Mouse (Mus musculus) forebrain, embryonic 14.5 days (tissue): ENCODE results near the gene Gm44973. TPM values are rescaled to one million over a fixed set of nuclear protein-coding genes. Genes with fewer than 3 reads are reported as not detected.

Experiments
- ATAC-seq: fragments of 200-750 bp; cut with Nextera tagmentation; 2 replicates; pipeline ENCODE4 v1.8.0; 2017; ENCODE audit warnings: mild to moderate bottlenecking, moderate library complexity
- DNase-seq: peaks from one replicate; pipeline ENCODE4 v3.0.0-alpha.2; 2015; ENCODE audit warnings: low spot score
- H3K27ac ChIP-seq: fragments of 300-500 bp; sonication (generic); 2 replicates; pipeline ENCODE4 v1.5.1; 2014; ENCODE audit warnings: low read depth, mild to moderate bottlenecking, control low read depth, low read length, moderate library complexity
- H3K27me3 ChIP-seq: fragments of 300-500 bp; sonication (generic); replicated peaks from 2 replicates; pipeline ENCODE4 v1.6.1; 2014; ENCODE audit warnings: low read length, control low read depth, mixed read lengths; ENCODE audit not compliant: control insufficient read depth, insufficient read depth
- H3K36me3 ChIP-seq: fragments of 300-500 bp; sonication (generic); 2 replicates; pipeline ENCODE4 v1.6.1; 2014; ENCODE audit warnings: low read length, control low read depth; ENCODE audit not compliant: control insufficient read depth, insufficient read depth
- H3K4me1 ChIP-seq: fragments of 300-500 bp; sonication (generic); 2 replicates; pipeline ENCODE4 v1.6.1; 2014; ENCODE audit warnings: antibody characterized with exemption, low read length, control low read depth; ENCODE audit not compliant: control insufficient read depth, insufficient read depth
- H3K4me2 ChIP-seq: fragments of 300-500 bp; sonication (generic); 2 replicates; pipeline ENCODE4 v1.6.1; 2014; ENCODE audit warnings: mild to moderate bottlenecking, control low read depth, low read length
- H3K4me3 ChIP-seq: fragments of 300-500 bp; sonication (generic); 2 replicates; pipeline ENCODE4 v1.5.1; 2014; ENCODE audit warnings: low read depth, low read length, control low read depth
- H3K9ac ChIP-seq: fragments of 300-500 bp; sonication (generic); 2 replicates; pipeline ENCODE4 v1.6.1; 2014; ENCODE audit warnings: mild to moderate bottlenecking, low read length, control low read depth, moderate library complexity
- H3K9me3 ChIP-seq: fragments of 300-500 bp; sonication (generic); replicated peaks from 2 replicates; pipeline ENCODE4 v1.6.1; 2016; ENCODE audit warnings: low read length, control low read depth, mixed read lengths; ENCODE audit not compliant: control insufficient read depth
- WGBS: fragments of 180-500 bp; shearing (Covaris S2); extraction: QIAGEN DNeasy Blood & Tissue Kit; methylation state at CpG from one replicate; pipeline ENCODE4 v1.1.7; 2014; 5-methylcytosine and 5-hydroxymethylcytosine counted together
- polyA plus RNA-seq: library from polyadenylated mRNA; unstranded; fragments of >200 nt; fragmentation: Nextera tagmentation; extraction: Ambion mirVana; gene quantifications from 2 replicates; pipeline ENCODE4 v1.2.1, GENCODE M21; 2014

Gm44973 gene
- polyA plus RNA-seq, 1 experiment from 2014 or later, result 1.9 TPM

GRCm38 (mm10) chr7:5037467-5037866, 22.2 kb downstream of the Gm44973 start:
- no peak for ATAC-seq
- Histone ChIP-seq H3K9ac (no peak overlapping the region), H3K4me1 (0 out of 2 replicates have a peak, but pooled peaks cover 8% of the 10 kb centered on the region)

DNA sequence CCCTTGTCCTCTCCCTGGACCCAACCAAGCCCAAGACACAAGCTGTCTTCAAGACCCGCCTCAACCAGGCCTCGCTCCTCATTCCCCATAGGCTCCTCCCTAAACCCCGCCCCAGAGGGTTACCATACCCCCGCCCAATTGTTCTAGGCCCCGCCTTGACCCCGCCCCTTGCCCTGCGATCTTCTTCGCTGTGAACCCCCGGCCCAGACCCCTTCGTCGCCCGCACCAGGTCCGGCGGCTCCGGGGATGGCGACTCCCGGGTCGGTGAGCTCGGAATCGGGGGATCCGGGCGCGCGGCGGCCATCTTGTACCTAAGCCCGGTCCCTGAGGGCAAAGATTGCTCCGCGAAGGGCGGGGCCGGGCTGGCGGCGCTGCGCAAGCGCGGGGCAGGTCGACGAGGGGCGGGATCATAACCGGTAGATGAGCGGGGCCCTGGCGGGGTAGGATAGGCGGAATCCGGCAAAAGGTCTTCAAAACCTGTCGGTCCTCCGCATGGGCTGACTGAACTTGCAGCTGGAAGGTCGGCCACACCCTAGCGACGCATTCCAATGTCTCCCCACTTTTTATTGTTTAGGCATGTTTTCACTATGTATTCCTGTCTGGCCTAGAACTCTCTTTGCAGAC, 22.9 kb downstream of the Gm44973 start, which contains the start of gene Zfp784:
Gene Zfp784 (minus strand): TSS at position 338 of the 624 bp plus-strand sequence.
- ATAC-seq (peak; percentile 97), DNase-seq (peak; percentile 92)
- under 1% methylated on average over 48 of the region's 48 CpGs for WGBS
- no peaks in the 10 kb centered on the region for H3K9me3 ChIP-seq
- peak within 1 kb of the TSS; percentile 58 for H3K4me3 ChIP-seq
- H3K27ac ChIP-seq, result peak within 1 kb of the TSS; percentile 94
- no peaks in the 10 kb centered on the region for H3K27me3 ChIP-seq
- H3K4me1 ChIP-seq, result 0 out of 2 replicates have a peak, but pooled peaks cover 8% of the 10 kb centered on the region
- H3K4me2 ChIP-seq, result peak within 1 kb of the TSS; percentile 61
- peaks cover 20% of the 10 kb centered on the region for H3K36me3 ChIP-seq
- peak within 1 kb of the TSS; percentile 76 for H3K9ac ChIP-seq

More at GRCm38 (mm10) chr7:5037467-5037866, 22.2 kb downstream of the Gm44973 start:
- H3K27ac ChIP-seq, result peak overlapping the region; percentile 94; the same call in 1 of the 2 replicates
- H3K9me3 ChIP-seq, result no peaks in the 10 kb centered on the region
- no peaks in the 10 kb centered on the region for H3K27me3 ChIP-seq
- 89% methylated on average over 8 of the region's 8 CpGs for WGBS
- peak overlapping the region; percentile 58; the same call in 1 of the 2 replicates for H3K4me3 ChIP-seq
- DNase-seq, result no peak
- peak overlapping the region; percentile 61 for H3K4me2 ChIP-seq
- peaks cover 28% of the 10 kb centered on the region for H3K36me3 ChIP-seq

GRCm38 (mm10) chr7:5038940-5039339, 23.6 kb downstream of the Gm44973 start:
- Histone ChIP-seq H3K36me3 (peaks cover 14% of the 10 kb centered on the region), H3K9ac (peak overlapping the region; percentile 76), H3K27ac (peak overlapping the region; percentile 94), H3K4me1 (0 out of 2 replicates have a peak, but pooled peaks cover 8% of the 10 kb centered on the region), H3K9me3 (no peaks in the 10 kb centered on the region), H3K4me2 (peak overlapping the region; percentile 61), H3K27me3 (no peaks in the 10 kb centered on the region), H3K4me3 (peak overlapping the region; percentile 58)
- no peak for DNase-seq
- ATAC-seq, result no peak
- WGBS, result 40% methylated on average over 5 of the region's 5 CpGs

DNA sequence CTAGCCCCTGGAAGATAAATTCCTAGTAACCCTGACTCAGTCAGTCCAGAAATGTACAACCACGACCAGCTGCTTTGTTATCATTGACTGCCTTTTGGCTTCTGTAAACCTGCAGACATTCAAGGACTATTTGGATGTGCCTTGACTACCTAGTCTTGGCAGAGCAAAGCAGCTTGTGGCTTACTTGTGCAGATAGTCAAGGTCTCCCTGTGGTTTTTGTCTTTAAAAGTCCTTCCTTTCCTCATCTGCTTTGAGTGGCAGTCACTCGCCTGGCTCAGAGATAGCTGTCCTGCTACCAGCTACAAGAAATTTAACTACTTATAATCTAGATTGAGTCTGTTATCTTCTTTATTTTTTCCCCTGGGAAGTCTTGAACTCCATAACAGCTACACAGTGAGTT, 29.7 kb downstream of the Gm44973 start:
- no peak for DNase-seq
- no peak overlapping the region for H3K9ac ChIP-seq
- H3K4me2 ChIP-seq, result no peak overlapping the region
- no peaks in the 10 kb centered on the region for H3K9me3 ChIP-seq
- H3K27ac ChIP-seq, result no peak overlapping the region
- H3K27me3 ChIP-seq, result no peaks in the 10 kb centered on the region
- no peak overlapping the region for H3K4me3 ChIP-seq
- ATAC-seq, result no peak
- H3K36me3 ChIP-seq, result no peaks in the 10 kb centered on the region
- no peaks in the 10 kb centered on the region for H3K4me1 ChIP-seq
- 77% methylated on average over 2 of the region's 2 CpGs for WGBS

- ATAC-seq (no peak), DNase-seq (no peak)
- no peaks in the 10 kb centered on the region for H3K27me3 ChIP-seq
- H3K36me3 ChIP-seq, result no peaks in the 10 kb centered on the region
- no peak overlapping the region for H3K27ac ChIP-seq
- no peak overlapping the region for H3K4me3 ChIP-seq
- no peaks in the 10 kb centered on the region for H3K9me3 ChIP-seq
- H3K9ac ChIP-seq, result no peak overlapping the region
- no peak overlapping the region for H3K4me2 ChIP-seq
- WGBS, result 72% methylated on average over 2 of the region's 2 CpGs
- H3K4me1 ChIP-seq, result no peaks in the 10 kb centered on the region
Measured at GRCm38 (mm10) chr7:5046112-5046511, 30.8 kb downstream of the Gm44973 start.

DNA sequence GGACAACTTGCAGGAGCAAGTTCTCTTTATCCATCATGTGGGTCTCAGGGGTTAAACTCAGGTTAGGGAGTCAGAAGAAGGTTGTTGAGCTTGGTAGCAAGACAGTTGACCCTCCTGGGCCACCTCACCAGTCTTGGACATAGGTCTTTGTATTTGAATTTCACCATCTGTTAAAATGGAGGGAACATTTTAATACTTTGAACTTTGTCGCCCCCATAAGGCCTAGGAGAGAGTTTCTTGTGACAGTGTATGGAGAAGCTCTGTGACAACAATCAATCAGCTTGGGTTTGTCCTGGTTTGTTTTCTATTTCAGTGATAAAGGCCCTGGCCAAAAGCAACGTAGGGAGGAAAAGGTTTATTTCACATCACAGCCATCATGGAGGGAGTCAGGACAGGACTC, 32.0 kb downstream of the Gm44973 start:
- H3K27ac ChIP-seq, result no peak overlapping the region
- H3K4me2 ChIP-seq, result no peak overlapping the region
- 29% methylated on average over 2 of the region's 2 CpGs for WGBS
- H3K9ac ChIP-seq, result no peak overlapping the region
- H3K4me1 ChIP-seq, result peaks cover 4% of the 10 kb centered on the region
- no peak overlapping the region for H3K4me3 ChIP-seq
- no peaks in the 10 kb centered on the region for H3K27me3 ChIP-seq
- H3K9me3 ChIP-seq, result no peaks in the 10 kb centered on the region
- DNase-seq (peak; percentile 51), ATAC-seq (no peak)
- H3K36me3 ChIP-seq, result no peaks in the 10 kb centered on the region

GRCm38 (mm10) chr7:5051193-5052192, 36.2 kb downstream of the Gm44973 start, which contains the start of gene Zfp580:
Gene Zfp580, plus strand, starts transcription at chr7:5051538.
- under 1% methylated on average over 65 of the region's 65 CpGs for WGBS
- H3K4me2 ChIP-seq, result peak within 1 kb of the TSS; percentile 90
- H3K9ac ChIP-seq, result peak within 1 kb of the TSS; percentile 91
- no peaks in the 10 kb centered on the region for H3K9me3 ChIP-seq
- peak; percentile 87 for ATAC-seq
- H3K27me3 ChIP-seq, result peaks cover 38% of the 10 kb centered on the region
- H3K27ac ChIP-seq, result peak within 1 kb of the TSS; percentile 76
- H3K4me1 ChIP-seq, result peaks cover 20% of the 10 kb centered on the region
- H3K4me3 ChIP-seq, result peak within 1 kb of the TSS; percentile 78
- no peaks in the 10 kb centered on the region for H3K36me3 ChIP-seq
- peak; percentile 79 for DNase-seq

DNA sequence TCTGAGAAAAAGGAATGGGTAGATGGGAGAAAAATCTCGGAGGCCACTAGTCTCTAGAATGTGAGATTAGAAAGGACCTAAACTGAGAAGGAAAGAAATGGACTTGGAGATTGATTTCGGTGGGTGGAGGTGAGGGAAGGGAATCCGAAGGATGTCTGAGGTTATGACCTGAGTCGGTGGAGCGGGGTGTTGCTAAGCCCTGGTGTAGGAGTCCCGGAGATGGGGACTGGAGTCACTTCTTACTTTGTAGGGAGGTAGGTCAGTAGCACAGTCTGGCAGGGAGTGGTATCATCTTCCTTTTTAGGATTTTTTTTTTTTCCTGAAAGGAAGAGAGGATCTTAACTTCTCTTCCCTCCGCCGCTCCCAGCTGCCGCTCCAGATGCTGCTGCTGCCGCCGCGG, 37.1 kb downstream of the Gm44973 start:
- Histone ChIP-seq H3K27ac (no peak overlapping the region), H3K4me2 (peak overlapping the region; percentile 90), H3K9ac (peak overlapping the region; percentile 91), H3K9me3 (no peaks in the 10 kb centered on the region), H3K27me3 (peaks cover 46% of the 10 kb centered on the region), H3K4me1 (peaks cover 26% of the 10 kb centered on the region), H3K36me3 (no peaks in the 10 kb centered on the region), H3K4me3 (peak overlapping the region; percentile 78)
- 9% methylated on average over 11 of the region's 12 CpGs for WGBS
- ATAC-seq, result no peak
- DNase-seq, result no peak
